Mouse (Mus musculus) layer of hippocampus, adult 9-10 months (tissue): Measurements from ENCODE around the gene Trim14.

ENCODE experiments used
- DNase-seq: peaks from one replicate; pipeline ENCODE4 v3.0.0; 2022; ENCODE audit warnings: low spot score

The Trim14 gene

DNA sequence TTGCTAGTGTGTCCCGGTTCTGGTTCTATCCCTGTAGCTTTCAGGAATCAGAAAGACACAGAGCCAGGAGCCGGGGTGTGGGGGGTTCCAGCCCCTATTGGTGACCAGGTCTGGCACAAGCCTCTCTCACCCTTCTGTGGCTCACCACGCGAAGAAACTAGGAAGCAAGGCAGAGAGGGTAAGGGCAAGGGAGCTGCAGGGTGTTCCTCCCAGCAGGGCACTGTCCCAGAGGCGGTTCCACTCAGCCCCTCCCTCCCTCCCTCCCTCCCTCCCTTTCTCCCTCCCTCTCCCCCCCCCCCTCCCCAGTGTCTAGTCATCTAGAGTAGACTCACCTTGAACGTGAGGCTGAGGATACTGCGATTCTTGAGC lies 8.4 kb downstream of the Trim14 start:
- no peak for DNase-seq

DNA sequence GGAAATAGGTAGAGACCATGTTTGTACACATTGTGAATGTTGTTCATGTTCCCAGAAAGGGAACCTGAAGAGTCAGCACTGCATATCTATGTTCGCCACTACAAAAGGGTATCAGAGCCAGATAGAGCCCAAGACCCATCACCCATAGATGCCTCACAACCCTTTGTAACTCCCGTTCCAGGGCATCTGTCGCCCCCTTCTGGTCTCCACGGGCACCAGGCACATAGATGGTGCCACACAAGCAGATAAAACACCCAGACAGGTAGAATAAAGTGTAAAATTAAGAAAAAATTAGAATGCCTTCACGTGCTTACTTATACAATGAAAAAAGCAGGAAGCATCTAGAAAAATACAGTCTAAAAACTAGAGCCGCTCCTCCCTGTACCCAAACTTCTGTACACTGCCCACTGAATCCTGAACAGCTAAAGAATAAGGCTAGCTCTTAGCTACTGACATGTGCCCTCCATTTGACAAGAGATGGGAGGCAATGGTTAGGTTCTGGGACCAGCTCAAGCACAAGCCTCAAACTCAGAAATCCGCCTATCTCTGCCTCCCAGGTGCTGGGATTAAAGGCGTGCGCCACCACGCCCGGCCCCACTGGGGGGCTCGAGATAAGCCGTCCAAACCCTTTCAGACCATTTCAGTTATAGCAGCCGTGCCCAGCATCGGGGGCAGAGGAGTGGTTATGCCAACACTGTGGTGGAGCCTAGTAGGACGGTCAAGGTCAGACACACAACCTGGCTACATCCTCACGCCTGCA lies 9.0 kb downstream of the Trim14 start:
- no peak for DNase-seq

- no peak for DNase-seq
Measured at GRCm38 (mm10) chr4:46526226-46526625, 9.7 kb downstream of the Trim14 start.

DNA sequence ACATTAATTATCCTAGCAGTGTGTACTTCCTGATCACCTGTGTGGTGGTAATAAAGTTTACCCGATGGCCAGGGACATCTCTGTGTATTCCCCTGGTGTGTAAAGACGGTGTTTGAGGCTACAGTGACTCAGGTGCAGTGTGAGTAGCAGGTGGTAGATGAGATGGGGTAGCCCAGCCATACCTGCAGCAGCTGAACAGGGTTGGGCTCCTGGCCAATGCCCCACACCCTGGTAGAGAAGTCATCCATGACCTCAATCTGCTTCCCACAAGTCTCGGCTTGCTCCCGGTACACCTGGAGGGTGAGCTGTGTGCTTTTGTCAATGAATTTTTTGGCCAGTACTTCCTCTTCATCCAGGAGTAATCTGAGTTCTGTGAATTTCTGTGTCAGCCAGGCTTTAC lies 12.6 kb downstream of the Trim14 start:
- no peak for DNase-seq

GRCm38 (mm10) chr4:46521457-46521856 lies 14.5 kb downstream of the Trim14 start:
- DNase-seq, result no peak

- DNase-seq, result no peak
Measured at GRCm38 (mm10) chr4:46520491-46520890, 15.4 kb downstream of the Trim14 start.

- peak; percentile 39 for DNase-seq
Measured at GRCm38 (mm10) chr4:46507736-46508460, 28.0 kb downstream of the Trim14 start.

DNA sequence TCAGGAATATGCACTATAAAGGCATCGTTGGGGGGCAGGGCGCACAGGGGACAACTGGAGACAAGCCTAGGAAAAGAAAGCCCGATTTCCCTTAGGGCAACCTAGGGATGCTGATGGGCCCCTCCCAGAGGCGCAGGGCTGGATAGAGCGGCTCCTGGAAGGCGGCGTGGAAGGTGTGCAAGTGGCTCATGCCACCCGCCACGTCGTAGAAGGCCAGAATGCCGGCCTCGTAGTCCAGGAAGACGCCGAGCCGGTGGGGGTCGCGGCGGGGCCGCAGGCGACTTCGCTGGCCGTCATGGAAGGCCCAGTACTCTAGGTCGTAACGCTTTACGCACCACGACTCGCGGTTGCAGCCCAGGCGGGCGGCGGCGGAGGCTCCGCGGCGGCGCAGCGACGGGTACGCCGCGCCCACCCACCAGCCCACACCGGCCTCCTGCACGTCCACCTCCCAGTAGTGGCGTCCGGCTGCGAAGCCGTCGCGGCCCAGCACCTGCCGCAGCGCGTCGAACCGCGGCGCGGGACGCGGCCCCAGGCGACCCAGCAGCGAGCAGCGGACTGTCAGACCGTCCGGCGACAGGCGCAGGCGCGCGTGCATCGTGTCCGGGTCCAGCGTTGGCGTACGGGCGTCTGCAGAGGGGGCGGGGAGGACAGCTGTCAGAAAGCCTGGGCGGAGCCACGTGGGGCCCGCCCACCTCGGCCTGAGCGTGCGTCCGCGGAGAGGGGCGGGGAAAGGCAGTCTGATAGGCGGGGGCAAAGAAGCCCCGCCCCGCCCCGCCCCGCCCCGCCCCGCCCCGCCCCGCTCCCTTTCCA lies 28.9 kb downstream of the Trim14 start:
- peak; percentile 82 for DNase-seq

DNA sequence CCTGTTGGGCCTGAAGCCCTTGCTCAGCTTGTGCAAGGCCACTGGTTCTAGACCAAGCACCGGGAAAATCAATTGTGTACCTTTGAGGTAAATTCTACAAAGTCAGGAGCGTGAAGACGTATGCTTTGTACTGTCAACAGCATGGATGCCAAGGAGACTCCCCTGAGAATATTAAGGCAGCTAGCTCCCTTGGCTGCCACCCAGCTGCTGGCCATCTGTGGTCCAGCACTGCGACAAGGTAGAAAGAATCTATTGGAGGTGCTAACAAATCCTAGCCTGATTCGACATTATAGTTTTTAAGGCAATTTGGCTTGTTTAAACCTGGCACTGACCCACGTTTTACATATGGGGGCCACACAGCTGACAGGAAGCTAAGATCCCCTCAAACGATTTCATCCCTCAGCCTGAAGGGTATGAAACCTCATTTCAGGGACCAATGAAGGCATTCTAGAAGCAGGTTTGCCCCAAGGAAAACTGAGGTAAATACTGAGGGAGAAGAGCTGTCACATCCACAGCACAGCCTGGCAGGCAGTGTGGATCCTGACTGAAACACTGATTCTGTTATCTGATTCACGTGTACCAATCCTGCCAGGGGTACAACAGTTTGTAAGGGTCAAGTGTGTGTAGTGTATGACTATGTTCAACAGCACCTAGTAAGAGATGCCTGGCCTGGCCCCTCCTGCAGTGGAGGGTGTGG lies 30.4 kb downstream of the Trim14 start:
- no peak for DNase-seq

DNA sequence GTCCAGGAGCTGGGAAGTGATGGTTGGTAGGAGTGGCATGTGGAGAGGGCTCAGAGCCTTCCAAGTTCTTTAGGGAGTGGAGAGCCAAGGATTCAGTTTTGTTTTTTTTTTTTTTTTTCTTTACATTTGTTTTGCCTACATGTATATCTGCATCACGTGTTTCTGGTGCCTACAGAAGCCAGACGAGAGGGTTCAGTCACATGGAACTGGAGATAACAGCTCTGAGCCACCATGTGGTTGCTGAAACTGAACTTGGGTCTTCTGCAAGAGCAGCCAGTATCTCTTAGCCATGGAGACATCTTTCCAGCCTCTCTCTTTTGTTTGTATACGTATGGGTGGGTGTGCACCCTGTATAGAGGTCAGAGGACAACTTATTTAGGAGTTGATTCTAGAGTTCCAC lies 32.1 kb downstream of the Trim14 start:
- DNase-seq, result no peak

GRCm38 (mm10) chr4:46502606-46503502 lies 33.1 kb downstream of the Trim14 start:
- no peak for DNase-seq

DNA sequence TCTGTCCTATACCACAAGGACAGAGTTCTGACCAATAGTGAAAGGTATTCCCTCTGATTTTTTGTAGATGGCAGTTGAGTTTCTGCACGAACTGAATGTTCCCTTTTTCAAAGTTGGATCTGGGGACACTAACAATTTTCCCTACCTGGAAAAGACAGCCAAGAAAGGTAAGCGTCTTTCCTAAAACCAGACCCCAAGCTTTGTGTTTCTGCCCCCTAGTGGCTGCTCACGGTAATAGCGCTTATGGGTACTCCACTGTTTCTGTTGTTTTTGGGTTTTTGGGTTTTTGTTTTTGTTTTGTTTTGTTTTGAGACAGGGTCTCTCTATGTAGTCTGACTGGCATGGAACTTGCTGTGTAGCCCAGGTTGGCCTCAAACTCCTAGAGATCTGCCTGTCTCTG lies 37.0 kb downstream of the Trim14 start:
- DNase-seq, result no peak

GRCm38 (mm10) chr4:46498511-46498910 lies 37.4 kb downstream of the Trim14 start:
- DNase-seq, result no peak

GRCm38 (mm10) chr4:46497286-46497892 lies 38.6 kb downstream of the Trim14 start:
- DNase-seq, result peak; percentile 47

- no peak for DNase-seq
Measured at GRCm38 (mm10) chr4:46495543-46495942, 40.4 kb downstream of the Trim14 start.

DNA sequence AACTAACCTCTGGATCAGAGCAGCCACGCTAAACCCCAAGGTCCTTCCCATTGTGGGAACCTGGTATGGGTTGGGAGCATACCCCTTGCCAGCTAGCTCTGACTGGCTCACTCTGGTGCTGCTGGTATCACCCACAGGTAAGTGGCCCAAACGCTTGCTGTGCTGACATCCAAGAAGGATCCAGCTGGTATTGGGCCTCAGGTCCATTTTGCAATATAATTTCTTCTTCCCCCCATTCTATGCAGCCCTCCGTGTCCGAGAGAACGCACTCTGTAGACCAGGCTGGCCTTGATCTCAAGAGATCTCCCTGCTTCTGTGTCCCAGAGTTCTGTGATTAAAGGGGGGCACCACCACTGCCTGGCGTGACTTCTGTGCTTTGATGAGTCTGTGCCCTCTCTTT lies 42.9 kb downstream of the Trim14 start:
- no peak for DNase-seq

DNA sequence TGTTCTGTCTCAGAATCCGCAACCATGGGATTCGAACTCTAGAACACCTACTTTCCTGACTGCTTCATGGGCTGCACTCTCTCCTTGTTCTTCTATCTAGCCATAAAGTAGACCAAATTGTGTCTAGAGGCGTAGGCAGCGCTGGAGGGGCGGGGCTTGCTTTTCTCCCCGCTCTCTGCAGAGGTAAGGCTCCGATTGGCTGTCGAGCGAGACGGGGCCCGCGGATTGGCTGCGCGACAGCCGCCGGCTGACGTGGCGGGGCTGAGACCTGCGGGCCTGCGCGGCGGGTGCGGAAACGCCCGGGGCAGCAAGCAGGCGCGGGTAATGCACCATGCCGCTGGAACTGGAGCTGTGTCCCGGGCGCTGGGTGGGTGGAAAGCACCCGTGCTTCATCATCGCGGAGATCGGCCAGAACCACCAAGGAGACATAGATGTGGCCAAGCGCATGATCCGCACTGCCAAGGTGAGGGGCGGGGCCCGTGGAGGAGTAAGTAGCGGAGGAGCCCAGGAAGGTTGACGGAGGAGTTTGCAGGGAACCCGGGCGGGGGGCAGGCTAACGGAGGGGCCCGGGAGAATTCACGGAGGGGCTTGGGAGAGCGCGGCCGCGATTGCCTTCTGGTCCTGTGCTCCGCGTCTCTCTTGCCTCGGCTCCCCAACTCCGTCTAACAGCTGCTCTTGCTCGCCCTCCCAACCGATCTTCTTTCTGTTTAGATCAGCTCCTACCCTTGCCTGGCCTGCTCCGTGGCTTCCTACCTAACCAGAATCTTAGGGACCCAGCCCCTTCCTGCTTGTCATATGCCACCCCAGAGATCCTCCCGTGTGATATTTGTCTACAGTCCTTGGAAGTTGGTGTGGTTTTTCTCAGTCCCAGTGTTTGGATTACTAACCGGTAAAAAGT lies 46.7 kb downstream of the Trim14 start, which contains the start of gene Nans:
TSS of gene Nans (plus strand) at position 221 of the 898 bp plus-strand sequence.
- DNase-seq, result peak; percentile 67

DNA sequence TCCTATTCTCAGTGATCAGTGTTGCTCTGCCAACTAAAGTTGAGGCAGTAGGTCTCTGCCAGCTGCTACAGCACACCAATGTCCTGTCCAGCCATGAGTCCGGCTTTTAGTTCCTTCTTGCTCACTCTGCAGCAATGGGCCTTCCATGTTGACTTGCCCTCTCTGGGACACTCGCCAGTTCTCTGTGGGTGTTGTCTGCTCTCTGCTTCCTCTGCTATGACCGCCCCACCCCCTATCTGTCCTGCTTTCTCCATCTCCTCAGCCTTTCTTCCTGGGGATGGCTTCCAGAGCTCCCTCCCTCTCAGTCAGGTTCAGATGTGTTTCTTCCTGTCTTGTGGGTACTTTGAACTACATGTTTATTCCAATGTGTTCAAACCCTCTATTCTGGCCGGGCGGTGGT lies 48.6 kb downstream of the Trim14 start:
- no peak for DNase-seq

DNA sequence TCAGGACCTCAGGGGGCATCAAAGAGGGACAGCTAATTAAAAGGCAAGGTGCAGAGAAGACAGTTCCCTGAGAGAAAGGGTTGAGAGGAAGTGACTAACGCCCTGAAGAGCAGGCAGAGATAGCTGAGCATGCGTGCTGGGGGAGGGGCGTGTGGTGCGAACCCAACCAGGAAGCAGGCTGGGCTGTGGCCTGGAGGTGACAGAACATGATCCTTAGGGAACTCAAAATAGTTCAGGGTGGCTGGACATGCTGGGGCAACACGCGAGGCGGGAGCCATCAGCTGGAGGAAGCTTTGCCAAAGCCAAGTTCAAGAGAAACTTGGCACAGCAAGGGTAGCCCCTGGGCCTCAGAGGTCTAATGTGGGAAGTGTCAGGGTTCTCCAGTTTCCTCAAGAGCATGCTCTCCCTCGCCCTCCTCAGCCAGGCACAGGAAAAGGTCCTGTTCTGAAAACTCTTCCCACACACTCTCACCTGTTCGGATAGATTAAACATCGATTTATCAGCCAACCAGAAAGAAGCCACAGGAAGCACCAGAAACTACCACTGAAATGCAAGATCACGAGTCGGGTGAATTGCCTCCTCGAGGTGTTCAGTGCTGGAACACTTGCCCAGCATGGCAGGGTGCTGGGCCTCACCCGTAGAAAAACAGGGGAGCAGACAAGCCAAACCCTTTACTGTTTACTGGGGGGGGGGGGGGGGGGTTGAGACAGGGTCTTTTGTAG lies 50.1 kb downstream of the Trim14 start:
- DNase-seq, result no peak
